Mouse (Mus musculus) adrenal gland, adult 2 months (tissue): ENCODE data around the gene Tor2a. TPM values are rescaled to one million over a fixed set of nuclear protein-coding genes. Genes with fewer than 3 reads are reported as not detected.

ENCODE experiments used
- microRNA-seq, 2 experiments: library from miRNA; unstranded; fragments of <30 nt; microRNA quantifications; one replicate each; pipeline ENCODE4 v1.2.0; 2021
- polyA plus RNA-seq: library from polyadenylated mRNA; depleted of rRNA; stranded (reverse); fragments of >200 nt; gene quantifications from 2 replicates; pipeline ENCODE4 v1.2.3, GENCODE M21; 2012; rRNA removed
- total RNA-seq, 2 experiments: library from RNA; stranded (reverse); gene quantifications; 2 replicates each; pipeline ENCODE4 v1.2.3; 2021

The Tor2a gene
- total and polyA plus RNA-seq, 3 experiments, result 18.7 to 74.0 (median 26.5) TPM

Small RNA genes lying within 50 kb of the gene (microRNA-seq; reads per million reads assigned to microRNA genes)
- gene Mir2861 (0 to 0.66 reads per million in 2 experiments), gene Mir3960 (0 reads per million in 2 experiments)

Other genes starting within 250 kb of the Tor2a start
- 10 to 100 TPM; 37.1 to 40.8 TPM for gene Fam102a, start 221.9 kb upstream of the Tor2a start, total RNA-seq
- 40.2 and 43.1 TPM in 2 replicates for gene Fam102a, start 221.9 kb upstream of the Tor2a start, polyA plus RNA-seq
- gene Dpm2, start 186.4 kb upstream of the Tor2a start, total RNA-seq, result 10 to 100 TPM; 52.7 to 67.4 TPM
- 160 and 165 TPM in 2 replicates for gene Dpm2, start 186.4 kb upstream of the Tor2a start, polyA plus RNA-seq
- gene Pip5kl1, start 182.4 kb upstream of the Tor2a start, total RNA-seq, result under 1 TPM in 1 of 2 experiments, not detected in 1; 0.29 TPM
- 0.10 TPM in 1 of 2 replicates, not detected in the other for gene Pip5kl1, start 182.4 kb upstream of the Tor2a start, polyA plus RNA-seq
- gene 9430097D07Rik, start 181.6 kb upstream of the Tor2a start, total RNA-seq, result not detected
- not detected in 2 replicates for gene 9430097D07Rik, start 181.6 kb upstream of the Tor2a start, polyA plus RNA-seq
- 10 to 100 TPM in 1 of 2 experiments, 1 to 10 TPM in 1; 5.6 to 14.5 TPM for gene St6galnac4, start 170.1 kb upstream of the Tor2a start, total RNA-seq
- 15.4 and 18.5 TPM in 2 replicates for gene St6galnac4, start 170.1 kb upstream of the Tor2a start, polyA plus RNA-seq
- gene St6galnac6, start 157.5 kb upstream of the Tor2a start, total RNA-seq, result 10 to 100 TPM; 55.2 to 55.6 TPM
- gene St6galnac6, start 157.5 kb upstream of the Tor2a start, polyA plus RNA-seq, result 115 and 122 TPM in 2 replicates
- gene Ak1, start 135.5 kb upstream of the Tor2a start, total RNA-seq, result 10 to 100 TPM; 40.6 to 59.0 TPM
- gene Ak1, start 135.5 kb upstream of the Tor2a start, polyA plus RNA-seq, result 66.6 and 67.7 TPM in 2 replicates
- gene Eng, start 110.6 kb upstream of the Tor2a start, total RNA-seq, result 100 to 1,000 TPM; 100 to 128 TPM
- gene Eng, start 110.6 kb upstream of the Tor2a start, polyA plus RNA-seq, result 266 and 281 TPM in 2 replicates
- gene Fpgs, start 53.1 kb upstream of the Tor2a start, total RNA-seq, result 10 to 100 TPM in 1 of 2 experiments, 1 to 10 TPM in 1; 7.5 to 13.9 TPM
- gene Fpgs, start 53.1 kb upstream of the Tor2a start, polyA plus RNA-seq, result 45.7 and 48.2 TPM in 2 replicates
- gene Cdk9, start 44.2 kb upstream of the Tor2a start, total RNA-seq, result 10 to 100 TPM; 69.7 to 74.7 TPM
- gene Cdk9, start 44.2 kb upstream of the Tor2a start, polyA plus RNA-seq, result 131 and 132 TPM in 2 replicates
- 10 to 100 TPM; 11.3 to 19.1 TPM for gene Sh2d3c, start 36.2 kb upstream of the Tor2a start, total RNA-seq
- 47.0 and 50.8 TPM in 2 replicates for gene Sh2d3c, start 36.2 kb upstream of the Tor2a start, polyA plus RNA-seq
- not detected for gene 6330409D20Rik, start 16.2 kb upstream of the Tor2a start, total RNA-seq
- gene 6330409D20Rik, start 16.2 kb upstream of the Tor2a start, polyA plus RNA-seq, result not detected in 2 replicates
- gene Ttc16, start 18.4 kb downstream of the Tor2a start, total RNA-seq, result under 1 TPM; 0.24 to 0.35 TPM
- 0.31 and 0.37 TPM in 2 replicates for gene Ttc16, start 18.4 kb downstream of the Tor2a start, polyA plus RNA-seq
- 10 to 100 TPM in 1 of 2 experiments, 1 to 10 TPM in 1; 4.0 to 14.3 TPM for gene Ptrh1, start 18.6 kb downstream of the Tor2a start, total RNA-seq
- 5.0 and 6.3 TPM in 2 replicates for gene Ptrh1, start 18.6 kb downstream of the Tor2a start, polyA plus RNA-seq
- gene Cfap157, start 27.2 kb downstream of the Tor2a start, total RNA-seq, result not detected
- gene Cfap157, start 27.2 kb downstream of the Tor2a start, polyA plus RNA-seq, result not detected in 2 replicates
- 10 to 100 TPM; 19.3 to 29.5 TPM for gene Stxbp1, start 90.0 kb downstream of the Tor2a start, total RNA-seq
- 8.0 and 8.1 TPM in 2 replicates for gene Stxbp1, start 90.0 kb downstream of the Tor2a start, polyA plus RNA-seq
- 10 to 100 TPM; 14.8 to 27.4 TPM for gene Fam129b, start 118.9 kb downstream of the Tor2a start, total RNA-seq
- 20.1 and 21.6 TPM in 2 replicates for gene Fam129b, start 118.9 kb downstream of the Tor2a start, polyA plus RNA-seq
- gene Rpl12, start 204.3 kb downstream of the Tor2a start, total RNA-seq, result 100 to 1,000 TPM; 136 to 149 TPM
- gene Rpl12, start 204.3 kb downstream of the Tor2a start, polyA plus RNA-seq, result 146 and 165 TPM in 2 replicates
- 10 to 100 TPM; 18.0 to 25.6 TPM for gene Lrsam1, start 204.4 kb downstream of the Tor2a start, total RNA-seq
- gene Lrsam1, start 204.4 kb downstream of the Tor2a start, polyA plus RNA-seq, result 24.8 and 26.0 TPM in 2 replicates
- gene Slc2a8, start 224.8 kb downstream of the Tor2a start, total RNA-seq, result 10 to 100 TPM; 14.1 to 23.9 TPM
- 525 and 573 TPM in 2 replicates for gene Slc2a8, start 224.8 kb downstream of the Tor2a start, polyA plus RNA-seq